Mouse (Mus musculus) activated CD4-positive, CD25-positive, alpha-beta regulatory T cell, adult 4 months (primary cell): ENCODE results near the gene Col23a1. TPM values are rescaled to one million over a fixed set of nuclear protein-coding genes. Genes with fewer than 3 reads are reported as not detected.

ENCODE experiments used
- ATAC-seq: one replicate; pipeline ENCODE4 v1.8.0; 2017
- polyA plus RNA-seq, 2 experiments: library from polyadenylated mRNA; unstranded; fragments of 100-300 nt; shearing (Covaris generic); gene quantifications; one replicate each; pipeline ENCODE4 v1.2.1; 2017

Gene Col23a1
- polyA plus RNA-seq, 2 experiments from 2014 or later, result 0.78 to 0.98 TPM

- ATAC-seq, result no peak
These were observed 196.2 kb downstream of the Col23a1 start for GRCm38 (mm10) chr11:51485775-51486464.

- no peak for ATAC-seq
These were observed 199.1 kb downstream of the Col23a1 start for GRCm38 (mm10) chr11:51488813-51489212.

- no peak for ATAC-seq
These were observed 203.7 kb downstream of the Col23a1 start for GRCm38 (mm10) chr11:51493421-51493820.

GRCm38 (mm10) chr11:51494178-51494577 lies 204.5 kb downstream of the Col23a1 start:
- no peak for ATAC-seq

GRCm38 (mm10) chr11:51499776-51500175 lies 210.1 kb downstream of the Col23a1 start:
- ATAC-seq, result no peak

- no peak for ATAC-seq
These were observed 212.7 kb downstream of the Col23a1 start for GRCm38 (mm10) chr11:51502431-51502851.

- no peak for ATAC-seq
These were observed 215.2 kb downstream of the Col23a1 start for GRCm38 (mm10) chr11:51504946-51505345.

GRCm38 (mm10) chr11:51508053-51508452 lies 218.3 kb downstream of the Col23a1 start:
- no peak for ATAC-seq

GRCm38 (mm10) chr11:51509211-51509610 lies 219.5 kb downstream of the Col23a1 start:
- no peak for ATAC-seq

GRCm38 (mm10) chr11:51513019-51513418 lies 223.3 kb downstream of the Col23a1 start:
- ATAC-seq, result no peak

GRCm38 (mm10) chr11:51515346-51515745 lies 225.6 kb downstream of the Col23a1 start:
- no peak for ATAC-seq

- no peak for ATAC-seq
These were observed 228.4 kb downstream of the Col23a1 start for GRCm38 (mm10) chr11:51518100-51518499.

GRCm38 (mm10) chr11:51518585-51518984 lies 228.9 kb downstream of the Col23a1 start:
- ATAC-seq, result no peak

GRCm38 (mm10) chr11:51521440-51521839 lies 231.7 kb downstream of the Col23a1 start:
- no peak for ATAC-seq

- no peak for ATAC-seq
These were observed 233.5 kb downstream of the Col23a1 start for GRCm38 (mm10) chr11:51523215-51523614.

GRCm38 (mm10) chr11:51523625-51524024 lies 233.9 kb downstream of the Col23a1 start:
- ATAC-seq, result no peak

GRCm38 (mm10) chr11:51526631-51527161 lies 237.0 kb downstream of the Col23a1 start:
- ATAC-seq, result no peak

GRCm38 (mm10) chr11:51533128-51533533 lies 243.4 kb downstream of the Col23a1 start:
- ATAC-seq, result no peak

GRCm38 (mm10) chr11:51534314-51534713 lies 244.6 kb downstream of the Col23a1 start:
- ATAC-seq, result no peak

- no peak for ATAC-seq
These were observed 248.7 kb downstream of the Col23a1 start for GRCm38 (mm10) chr11:51538388-51538787.

- ATAC-seq, result no peak
These were observed 249.4 kb downstream of the Col23a1 start for GRCm38 (mm10) chr11:51538919-51539758.

GRCm38 (mm10) chr11:51539759-51540282 lies 250.1 kb downstream of the Col23a1 start:
- peak; percentile 98 for ATAC-seq

- ATAC-seq, result no peak
These were observed 252.7 kb downstream of the Col23a1 start for GRCm38 (mm10) chr11:51542424-51542823.
